Mouse (Mus musculus): ENCODE measurements around the gene Thtpa. TPM values are rescaled to one million over a fixed set of nuclear protein-coding genes. Genes with fewer than 3 reads are reported as not detected.

Thtpa gene
- polyA plus RNA-seq, 1 experiment = 13.8 TPM

DNA sequence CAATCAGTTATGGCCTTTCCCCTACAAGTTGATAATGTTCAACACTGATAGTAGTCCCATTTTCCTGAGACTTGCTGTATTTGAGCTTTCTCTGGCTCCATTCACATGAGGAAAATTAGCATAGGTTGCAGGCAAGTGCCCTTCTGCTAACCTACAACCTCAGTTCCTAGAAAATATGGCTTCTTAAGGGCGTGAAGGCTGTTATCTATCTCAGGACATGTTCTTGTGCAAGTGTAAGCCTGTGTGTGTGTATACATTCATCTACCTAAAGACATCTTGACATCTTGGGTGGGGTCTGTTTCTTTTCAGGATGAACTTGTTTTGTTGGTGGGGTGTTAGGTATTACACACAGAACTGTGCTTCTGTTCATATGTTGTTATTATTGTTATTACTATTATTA is 35.6 kb upstream of the Thtpa start:
- H3K4me3 ChIP-seq (ENCODE audit: insufficient read depth, low read depth, low read length) = no peak overlapping the region
- H3K36me3 ChIP-seq (ENCODE audit: control insufficient read depth, insufficient read depth, low read length) = no peaks in the 10 kb centered on the region
- DNase-seq = no peak
- no peaks in the 10 kb centered on the region for H3K27me3 ChIP-seq (replicated peaks; ENCODE audit: control insufficient read depth, insufficient read depth, low read length)
- H3K4me1 ChIP-seq (ENCODE audit: control insufficient read depth, insufficient read depth, low read length) = no peaks in the 10 kb centered on the region; the same call in 1 of the 2 replicates
- WGBS = 91% methylated on average over 1 of the region's 1 CpGs
- H3K27ac ChIP-seq (ENCODE audit: insufficient read depth, low read depth, low read length) = no peak overlapping the region
- no peak for TF ChIP-seq CTCF (conservative IDR thresholded peaks at IDR 0.05; ENCODE audit: insufficient read depth, insufficient read length, low read depth, low read length)
- TF ChIP-seq POLR2A (IDR thresholded peaks at IDR 0.05; ENCODE audit: low read depth, low read length) = no peak

- no peak overlapping the region for H3K27ac ChIP-seq (ENCODE audit: insufficient read depth, low read depth, low read length)
- DNase-seq = peak; percentile 79
- H3K27me3 ChIP-seq (replicated peaks; ENCODE audit: control insufficient read depth, insufficient read depth, low read length) = no peaks in the 10 kb centered on the region
- no peak overlapping the region for H3K4me3 ChIP-seq (ENCODE audit: insufficient read depth, low read depth, low read length)
- no peaks in the 10 kb centered on the region; the same call in 1 of the 2 replicates for H3K4me1 ChIP-seq (ENCODE audit: control insufficient read depth, insufficient read depth, low read length)
- no peaks in the 10 kb centered on the region for H3K36me3 ChIP-seq (ENCODE audit: control insufficient read depth, insufficient read depth, low read length)
- 51% methylated on average over 5 of the region's 5 CpGs for WGBS
- TF ChIP-seq POLR2A (IDR thresholded peaks at IDR 0.05; ENCODE audit: low read depth, low read length) (no peak), CTCF (conservative IDR thresholded peaks at IDR 0.05; ENCODE audit: insufficient read depth, insufficient read length, low read depth, low read length) (no peak)
These were observed 34.7 kb upstream of the Thtpa start for GRCm38 (mm10) chr14:55059931-55060330.

GRCm38 (mm10) chr14:55061845-55062244 is 32.7 kb upstream of the Thtpa start:
- no peak for DNase-seq
- TF ChIP-seq CTCF (conservative IDR thresholded peaks at IDR 0.05; ENCODE audit: insufficient read depth, insufficient read length, low read depth, low read length) (no peak), POLR2A (IDR thresholded peaks at IDR 0.05; ENCODE audit: low read depth, low read length) (no peak)
- Histone ChIP-seq H3K4me1 (ENCODE audit: control insufficient read depth, insufficient read depth, low read length) (no peaks in the 10 kb centered on the region; the same call in 1 of the 2 replicates), H3K4me3 (ENCODE audit: insufficient read depth, low read depth, low read length) (no peak overlapping the region), H3K27me3 (replicated peaks; ENCODE audit: control insufficient read depth, insufficient read depth, low read length) (no peaks in the 10 kb centered on the region), H3K36me3 (ENCODE audit: control insufficient read depth, insufficient read depth, low read length) (no peaks in the 10 kb centered on the region), H3K27ac (ENCODE audit: insufficient read depth, low read depth, low read length) (no peak overlapping the region)
- WGBS = 63% methylated on average over 7 of the region's 7 CpGs

GRCm38 (mm10) chr14:55062626-55063025 is 32.0 kb upstream of the Thtpa start:
- WGBS = 55% methylated on average over 17 of the region's 17 CpGs
- H3K27me3 ChIP-seq (replicated peaks; ENCODE audit: control insufficient read depth, insufficient read depth, low read length) = no peaks in the 10 kb centered on the region
- no peaks in the 10 kb centered on the region; the same call in 1 of the 2 replicates for H3K4me1 ChIP-seq (ENCODE audit: control insufficient read depth, insufficient read depth, low read length)

GRCm38 (mm10) chr14:55063117-55063516 is 31.5 kb upstream of the Thtpa start:
- H3K4me3 ChIP-seq (ENCODE audit: insufficient read depth, low read depth, low read length) = no peak overlapping the region
- H3K27ac ChIP-seq (ENCODE audit: insufficient read depth, low read depth, low read length) = no peak overlapping the region
- H3K4me1 ChIP-seq (ENCODE audit: control insufficient read depth, insufficient read depth, low read length) = no peaks in the 10 kb centered on the region; the same call in 1 of the 2 replicates
- no peaks in the 10 kb centered on the region for H3K27me3 ChIP-seq (replicated peaks; ENCODE audit: control insufficient read depth, insufficient read depth, low read length)
- no peak for TF ChIP-seq CTCF (conservative IDR thresholded peaks at IDR 0.05; ENCODE audit: insufficient read depth, insufficient read length, low read depth, low read length)
- TF ChIP-seq POLR2A (IDR thresholded peaks at IDR 0.05; ENCODE audit: low read depth, low read length) = no peak
- no peak for DNase-seq
- WGBS = 86% methylated on average over 5 of the region's 5 CpGs
- no peaks in the 10 kb centered on the region for H3K36me3 ChIP-seq (ENCODE audit: control insufficient read depth, insufficient read depth, low read length)

More at GRCm38 (mm10) chr14:55062626-55063025, 32.0 kb upstream of the Thtpa start:
- Histone ChIP-seq H3K4me3 (ENCODE audit: insufficient read depth, low read depth, low read length) (no peak overlapping the region), H3K36me3 (ENCODE audit: control insufficient read depth, insufficient read depth, low read length) (no peaks in the 10 kb centered on the region), H3K27ac (ENCODE audit: insufficient read depth, low read depth, low read length) (no peak overlapping the region)
- no peak for DNase-seq
- no peak for TF ChIP-seq CTCF (conservative IDR thresholded peaks at IDR 0.05; ENCODE audit: insufficient read depth, insufficient read length, low read depth, low read length)
- no peak for TF ChIP-seq POLR2A (IDR thresholded peaks at IDR 0.05; ENCODE audit: low read depth, low read length)

GRCm38 (mm10) chr14:55063581-55064381 is 30.8 kb upstream of the Thtpa start:
- H3K36me3 ChIP-seq (ENCODE audit: control insufficient read depth, insufficient read depth, low read length) = no peaks in the 10 kb centered on the region
- no peak for DNase-seq
- no peak overlapping the region for H3K27ac ChIP-seq (ENCODE audit: insufficient read depth, low read depth, low read length)
- no peak overlapping the region for H3K4me3 ChIP-seq (ENCODE audit: insufficient read depth, low read depth, low read length)
- WGBS = 90% methylated on average over 22 of the region's 22 CpGs
- H3K27me3 ChIP-seq (replicated peaks; ENCODE audit: control insufficient read depth, insufficient read depth, low read length) = no peaks in the 10 kb centered on the region
- no peaks in the 10 kb centered on the region; the same call in 1 of the 2 replicates for H3K4me1 ChIP-seq (ENCODE audit: control insufficient read depth, insufficient read depth, low read length)
- no peak for TF ChIP-seq CTCF (conservative IDR thresholded peaks at IDR 0.05; ENCODE audit: insufficient read depth, insufficient read length, low read depth, low read length)
- TF ChIP-seq POLR2A (IDR thresholded peaks at IDR 0.05; ENCODE audit: low read depth, low read length) = no peak
